Mouse (Mus musculus): ENCODE measurements around the gene Dmrt3.

The Dmrt3 gene

DNA sequence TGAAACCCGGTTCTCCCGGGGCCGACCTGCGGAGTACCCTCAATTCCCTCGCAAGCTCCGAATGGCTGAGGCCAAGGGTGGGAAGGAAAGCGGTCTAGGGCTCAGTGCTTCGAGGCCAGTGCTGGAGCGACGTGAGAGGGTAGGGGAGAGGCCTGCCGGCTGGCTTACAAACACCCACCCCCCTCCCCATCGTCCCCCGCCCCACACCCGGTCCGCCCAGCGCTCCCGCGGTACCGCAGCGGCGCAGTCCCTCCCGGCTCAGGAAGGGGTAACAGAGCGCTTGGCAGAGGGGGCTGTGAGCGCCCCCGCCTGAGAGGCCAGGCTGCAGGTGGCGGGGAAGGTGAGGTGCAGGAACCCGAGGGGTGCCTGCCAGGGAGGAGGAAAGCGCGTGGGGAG lies at the start of gene Dmrt3:
Dmrt3 (plus strand) TSS at position 287 of the 396 bp plus-strand sequence.
- DNase-seq (ENCODE audit: low spot score), result no peak

DNA sequence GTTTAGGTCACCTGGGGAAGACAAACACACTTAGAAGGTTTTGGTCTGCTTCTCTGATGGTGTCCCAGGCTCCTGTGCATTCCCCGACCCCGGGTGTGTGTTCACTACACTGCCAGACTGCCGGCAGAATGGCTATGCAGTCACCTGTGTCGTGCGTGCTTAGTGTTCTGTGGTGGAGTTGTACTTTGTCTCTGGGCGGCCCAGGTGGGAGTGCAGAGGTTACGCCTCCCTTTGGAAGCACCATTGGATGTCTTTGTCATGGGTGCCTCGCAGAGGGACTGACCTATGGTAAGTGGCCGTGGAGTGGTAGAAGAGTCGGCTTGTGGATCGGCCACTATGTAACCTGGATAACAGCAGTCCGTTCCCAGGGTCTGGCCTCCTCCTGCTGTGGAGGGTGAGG lies 45.7 kb upstream of the Dmrt3 start:
- DNase-seq (ENCODE audit: low spot score), result no peak

DNA sequence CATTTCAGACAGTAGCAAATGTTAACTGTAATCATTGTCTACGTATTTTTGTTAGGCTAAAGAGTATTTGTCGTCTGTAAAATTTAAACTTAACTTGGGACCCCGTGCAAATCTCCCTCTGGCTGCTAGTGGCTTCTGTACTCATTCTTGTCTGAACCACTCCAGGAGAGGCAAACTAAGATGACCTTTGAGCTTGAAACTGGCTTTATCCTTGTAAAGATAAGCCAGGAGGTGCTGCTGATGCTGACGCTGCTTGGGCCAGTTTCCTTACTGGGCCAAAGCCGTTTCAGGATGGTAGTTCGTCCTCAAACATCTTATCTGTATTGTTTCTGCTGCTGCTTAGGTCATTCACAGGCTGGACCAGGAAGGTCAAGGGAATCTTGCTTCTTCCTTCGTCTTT lies 40.3 kb upstream of the Dmrt3 start:
- DNase-seq (ENCODE audit: low spot score), result no peak

DNA sequence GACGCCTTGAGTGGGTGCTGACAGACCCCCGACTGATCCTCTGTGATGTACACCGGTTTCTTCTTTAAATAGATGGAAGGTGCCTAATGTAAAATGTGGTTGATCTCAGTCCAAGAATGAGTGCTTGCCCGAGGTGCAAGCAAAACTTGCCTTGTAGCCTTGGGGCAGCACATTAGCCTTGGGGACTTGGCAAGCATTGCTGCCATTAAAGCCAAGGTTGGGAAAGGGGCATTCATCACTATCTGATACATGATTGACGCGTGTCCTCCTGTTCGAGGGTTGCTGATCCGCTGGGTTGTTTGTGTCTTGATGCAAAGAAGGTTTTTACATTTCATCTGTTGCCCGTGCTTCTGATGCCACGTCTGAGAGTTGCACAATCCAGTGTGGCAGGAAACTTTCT lies 35.7 kb upstream of the Dmrt3 start:
- no peak for DNase-seq (ENCODE audit: low spot score)

DNA sequence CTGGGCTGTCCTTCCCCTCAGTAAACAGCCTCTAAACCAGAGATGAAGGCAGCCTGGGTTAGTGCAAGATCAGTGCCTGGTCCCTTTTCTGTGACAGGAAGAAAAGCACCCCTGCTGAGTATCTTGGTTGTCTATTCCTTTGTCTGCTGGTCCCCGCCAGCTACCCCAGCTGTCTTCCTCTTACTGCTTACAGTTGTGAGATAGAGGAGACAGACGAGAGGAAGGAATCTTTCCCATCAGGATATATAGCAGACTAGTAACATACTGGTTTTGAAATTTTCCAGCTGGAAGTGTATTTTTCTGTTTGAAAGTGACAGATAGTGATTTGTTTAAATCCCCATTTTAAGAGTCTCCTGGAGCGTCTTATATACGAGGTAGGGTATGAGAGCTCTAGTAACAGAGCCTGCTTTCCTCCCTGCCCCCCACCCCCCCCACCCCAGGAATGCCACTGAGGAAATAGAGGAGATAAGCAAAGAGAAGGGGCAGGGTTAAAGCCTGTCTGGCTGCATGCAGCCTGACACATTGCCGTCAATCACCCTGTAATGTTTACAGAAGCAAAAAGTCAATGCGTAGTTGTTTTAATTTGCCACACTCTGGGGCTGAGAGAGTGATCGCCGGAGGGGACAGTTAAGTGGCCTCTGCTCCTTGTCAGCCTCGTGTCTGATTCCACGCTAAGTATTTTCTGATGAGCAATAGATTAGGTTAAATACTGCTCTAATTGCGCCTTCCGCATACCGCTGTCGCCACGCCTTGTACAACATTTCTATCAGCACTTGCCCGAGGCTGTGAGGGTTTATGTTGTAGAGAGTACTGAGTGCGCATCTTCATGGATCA lies 34.9 kb upstream of the Dmrt3 start:
- no peak for DNase-seq (ENCODE audit: low spot score)

DNA sequence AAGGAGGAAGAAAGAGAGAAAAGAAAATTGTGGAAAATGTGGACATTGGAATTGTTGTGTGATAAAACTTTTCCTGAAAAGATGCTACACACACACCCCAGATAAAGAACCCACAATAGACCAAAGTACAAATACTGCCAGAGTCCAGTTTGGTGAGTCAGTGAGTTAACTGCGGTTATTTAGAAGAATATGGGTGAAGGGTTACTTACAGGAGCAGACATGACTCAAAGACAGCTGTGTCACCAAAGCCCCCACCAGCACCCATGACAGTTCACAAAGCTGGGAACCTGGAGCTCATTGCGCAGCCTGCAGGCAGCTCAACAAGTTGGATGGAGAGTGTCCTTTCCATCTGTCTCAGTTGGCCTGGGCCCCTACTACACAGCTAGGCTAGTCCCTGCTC lies 31.7 kb upstream of the Dmrt3 start:
- DNase-seq (ENCODE audit: low spot score), result no peak

DNA sequence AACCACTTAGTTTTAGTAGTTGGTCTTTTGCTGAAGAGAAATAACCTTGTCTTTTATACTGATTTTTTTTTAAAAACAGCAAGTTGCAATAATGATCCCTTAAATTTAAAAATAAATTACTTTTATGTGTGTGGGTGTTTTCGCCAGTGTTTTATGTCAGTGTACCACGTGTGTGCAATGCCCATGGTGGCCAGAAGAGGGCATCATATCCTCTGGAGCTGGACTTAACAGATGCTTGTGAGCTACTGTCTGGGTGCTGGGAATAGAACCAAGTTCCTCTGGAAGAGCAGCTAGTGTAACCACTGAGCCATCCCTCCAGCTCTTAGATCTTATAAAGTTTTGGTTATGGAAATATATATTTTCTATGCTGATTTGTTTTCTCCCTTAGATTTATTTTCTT lies 30.7 kb upstream of the Dmrt3 start:
- no peak for DNase-seq (ENCODE audit: low spot score)

DNA sequence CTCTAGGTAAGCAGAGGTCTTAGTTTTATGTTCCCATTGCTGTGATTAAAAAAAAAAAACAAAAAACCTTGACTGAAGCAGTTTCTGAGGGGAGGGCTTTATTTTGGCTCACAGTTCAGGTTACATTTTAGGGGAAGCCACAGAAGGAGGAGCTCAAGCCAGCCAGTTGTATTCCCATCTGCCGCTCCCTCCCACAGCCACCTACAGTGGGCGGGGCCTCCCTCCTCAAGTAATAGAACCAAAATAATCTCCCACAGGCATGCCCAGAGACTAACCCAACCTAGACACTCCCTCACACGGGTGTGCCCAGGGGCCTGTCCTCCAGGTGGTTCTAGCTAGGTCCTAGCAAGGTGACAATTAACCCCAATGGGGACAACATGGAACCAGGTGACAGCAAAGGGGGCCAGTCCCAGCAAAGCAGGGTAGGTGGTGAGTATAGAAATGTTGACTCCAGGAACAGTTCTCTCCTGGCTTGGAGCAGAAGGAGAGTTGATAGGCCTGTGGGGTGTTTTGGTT lies 12.3 kb upstream of the Dmrt3 start:
- DNase-seq (ENCODE audit: low spot score), result no peak

DNA sequence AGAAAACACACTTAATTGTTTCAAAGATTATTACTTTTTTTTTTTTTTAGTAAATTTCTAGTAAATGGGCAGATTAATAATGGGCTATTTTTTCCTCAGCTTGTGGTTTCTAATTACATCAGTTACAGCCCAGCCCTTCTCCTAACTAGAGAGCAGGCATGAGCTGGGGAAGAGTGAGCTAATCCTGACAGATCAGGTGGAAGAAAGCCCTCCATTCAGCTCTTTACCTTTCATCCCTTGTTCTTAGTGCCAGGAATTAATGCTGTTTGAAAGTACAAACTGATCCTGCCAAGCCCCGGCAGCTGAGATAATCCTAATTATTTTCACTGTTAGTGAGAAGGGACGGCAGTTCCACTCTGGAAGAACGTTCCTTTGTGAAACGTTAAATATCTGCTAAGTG lies 11.5 kb upstream of the Dmrt3 start:
- DNase-seq (ENCODE audit: low spot score), result no peak

DNA sequence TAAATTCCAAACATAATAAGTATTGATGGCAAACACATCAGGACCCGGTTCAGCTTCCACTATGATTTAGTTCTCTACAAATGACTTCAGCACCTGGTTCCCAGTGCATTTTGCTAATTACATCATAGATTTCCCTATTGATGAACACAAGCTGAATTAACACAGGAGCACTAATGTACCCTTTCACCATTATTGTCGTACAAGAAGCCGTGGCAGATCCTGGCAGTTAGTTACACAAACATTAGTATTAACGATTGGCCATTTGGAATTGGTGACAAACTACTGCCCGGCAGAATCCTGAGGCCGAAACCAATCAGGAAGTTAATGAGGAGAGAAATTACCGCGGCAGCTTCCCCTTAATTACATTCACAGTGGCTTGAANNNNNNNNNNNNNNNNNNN lies 8.1 kb upstream of the Dmrt3 start:
- no peak for DNase-seq (ENCODE audit: low spot score)

DNA sequence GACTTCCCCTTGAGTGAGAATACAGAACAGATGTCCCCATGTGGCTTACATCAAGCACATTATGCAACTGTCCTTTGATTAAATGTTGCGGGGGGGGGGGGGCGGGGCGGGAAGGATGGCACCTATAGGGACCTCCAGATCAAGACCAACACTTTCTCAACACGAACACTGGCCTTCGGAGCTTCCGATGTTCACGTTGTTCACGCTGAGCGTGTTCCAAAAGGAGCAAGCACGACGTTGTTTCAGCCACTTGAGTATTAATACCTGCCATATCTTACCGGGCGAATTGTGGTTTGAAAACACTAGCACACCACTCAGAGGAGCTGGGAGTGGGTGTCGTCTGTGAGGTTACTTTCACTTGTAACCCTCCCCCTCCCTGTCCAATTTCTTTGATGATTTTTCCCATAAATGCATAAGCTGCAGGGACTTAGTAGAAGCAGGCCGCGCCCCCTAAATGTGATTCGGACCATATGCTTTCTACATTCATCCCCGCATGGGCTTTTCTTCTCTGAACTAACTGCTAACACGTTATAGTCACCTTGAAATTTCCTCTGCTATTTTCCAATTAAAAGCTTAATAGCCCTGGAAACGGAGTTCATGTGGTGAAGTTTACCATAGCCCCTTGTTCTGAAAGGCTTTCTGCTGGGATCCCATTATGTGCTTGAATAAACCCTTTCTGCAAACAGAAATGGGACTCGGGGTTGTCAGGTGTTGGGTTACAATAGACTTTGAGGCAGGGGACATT lies 2.5 kb upstream of the Dmrt3 start:
- DNase-seq (ENCODE audit: low spot score), result no peak

DNA sequence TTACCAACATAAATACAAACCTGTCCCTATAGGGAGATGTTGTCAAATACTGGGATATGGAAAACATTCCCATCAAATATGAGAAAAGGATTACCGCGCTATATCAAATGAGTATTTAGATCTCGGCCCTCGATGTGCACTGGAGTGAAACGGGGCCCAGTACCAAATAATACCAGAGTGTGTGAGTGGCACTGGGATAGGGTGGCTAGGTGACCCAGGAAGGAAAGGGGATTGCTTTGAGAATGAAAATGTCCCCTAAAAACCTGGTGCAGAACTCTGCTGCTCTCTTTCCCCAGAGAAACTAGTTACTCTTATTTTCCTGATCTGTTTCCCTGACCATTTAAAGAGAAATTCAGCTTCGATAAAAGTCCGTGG lies 1.9 kb upstream of the Dmrt3 start:
- DNase-seq (ENCODE audit: low spot score), result no peak

DNA sequence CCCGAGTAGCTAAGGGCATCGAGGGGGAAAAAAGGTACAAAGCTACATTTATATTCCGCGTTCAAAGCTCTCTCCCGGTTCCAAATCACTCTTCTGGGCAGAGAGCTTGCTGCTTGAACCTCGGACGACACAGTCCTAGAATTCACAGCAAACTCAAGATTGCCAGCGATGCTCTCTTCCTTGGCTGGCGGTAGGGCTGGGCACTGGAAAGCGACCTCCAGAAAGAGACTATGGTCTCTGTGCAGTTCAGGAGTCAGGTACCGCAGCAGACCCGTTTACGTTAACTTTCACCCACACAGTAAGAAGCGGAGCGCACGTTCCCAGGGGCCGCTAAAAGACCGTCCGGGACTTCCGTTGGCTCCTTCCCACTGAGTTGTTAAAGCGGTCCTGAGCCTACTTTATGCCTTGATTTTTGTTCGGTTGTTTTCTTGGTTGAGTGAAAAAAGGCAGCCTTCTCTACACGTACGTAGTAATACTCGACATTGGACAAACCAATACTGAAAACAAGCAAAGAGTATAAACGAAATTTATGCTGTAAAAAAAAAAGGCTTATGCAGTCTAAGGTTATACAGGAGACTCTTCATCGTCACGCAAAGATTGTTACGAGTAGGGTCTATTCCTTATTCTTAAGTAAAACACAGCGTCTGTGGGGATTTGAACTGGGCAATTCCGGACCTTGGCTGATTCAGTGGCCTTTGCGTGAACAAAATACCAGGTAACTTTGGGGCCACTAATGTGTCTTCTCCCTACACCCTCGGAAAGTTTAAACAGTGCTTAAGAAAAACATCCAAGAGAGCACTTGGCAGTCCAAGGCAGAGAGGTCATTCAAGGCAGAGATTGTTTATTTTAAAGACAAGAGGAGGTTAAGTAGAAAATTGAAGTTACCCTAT lies 895 bp upstream of the Dmrt3 start:
- DNase-seq (ENCODE audit: low spot score), result no peak

DNA sequence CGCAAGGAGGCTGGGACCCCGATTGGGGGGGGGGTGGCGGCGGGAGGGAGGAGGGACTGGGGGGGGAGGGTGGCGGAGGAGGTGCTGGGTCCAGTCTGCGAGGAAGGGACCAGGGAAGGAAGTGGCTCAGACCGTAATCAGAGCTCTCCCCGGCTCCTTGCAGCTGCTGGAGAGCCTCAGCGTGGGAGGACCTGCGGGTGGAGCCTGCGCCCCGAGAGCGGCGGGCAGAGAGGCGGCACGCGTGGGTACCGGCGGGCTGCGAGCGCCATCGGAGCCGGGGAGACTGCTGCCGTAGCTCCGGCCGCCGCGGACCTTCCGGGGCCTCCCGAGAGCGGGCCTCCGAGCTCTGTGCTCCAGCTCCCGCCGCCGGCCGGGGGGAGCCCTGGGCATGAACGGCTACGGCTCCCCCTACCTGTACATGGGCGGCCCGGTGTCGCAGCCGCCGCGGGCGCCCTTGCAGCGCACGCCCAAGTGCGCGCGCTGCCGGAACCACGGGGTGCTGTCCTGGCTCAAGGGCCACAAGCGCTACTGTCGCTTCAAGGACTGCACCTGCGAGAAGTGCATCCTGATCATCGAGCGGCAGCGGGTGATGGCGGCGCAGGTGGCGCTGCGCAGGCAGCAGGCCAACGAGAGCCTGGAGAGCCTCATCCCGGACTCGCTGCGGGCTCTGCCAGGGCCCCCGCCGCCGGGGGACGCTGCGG lies 460 bp downstream of the Dmrt3 start:
- DNase-seq (ENCODE audit: low spot score), result no peak

DNA sequence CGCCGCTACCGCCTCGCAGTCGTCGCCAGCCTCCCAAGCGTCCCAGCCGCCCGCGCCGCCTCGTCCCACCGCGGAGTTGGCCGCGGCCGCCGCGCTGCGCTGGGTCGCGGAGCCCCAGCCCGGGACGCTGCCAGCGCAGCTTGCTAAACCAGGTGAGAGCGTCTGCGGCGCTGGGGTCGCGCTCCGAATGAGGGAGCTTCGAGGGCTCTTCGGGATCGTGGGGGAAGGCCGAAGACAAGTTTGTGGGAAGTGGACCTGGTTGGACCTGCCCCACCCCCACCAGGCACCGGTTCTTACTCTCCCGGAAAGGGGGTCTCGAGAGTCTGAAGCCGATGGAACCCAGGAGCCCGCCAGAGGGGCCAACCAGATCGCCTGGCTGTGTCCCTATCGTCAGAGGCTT lies 1.0 kb downstream of the Dmrt3 start:
- DNase-seq (ENCODE audit: low spot score), result no peak

DNA sequence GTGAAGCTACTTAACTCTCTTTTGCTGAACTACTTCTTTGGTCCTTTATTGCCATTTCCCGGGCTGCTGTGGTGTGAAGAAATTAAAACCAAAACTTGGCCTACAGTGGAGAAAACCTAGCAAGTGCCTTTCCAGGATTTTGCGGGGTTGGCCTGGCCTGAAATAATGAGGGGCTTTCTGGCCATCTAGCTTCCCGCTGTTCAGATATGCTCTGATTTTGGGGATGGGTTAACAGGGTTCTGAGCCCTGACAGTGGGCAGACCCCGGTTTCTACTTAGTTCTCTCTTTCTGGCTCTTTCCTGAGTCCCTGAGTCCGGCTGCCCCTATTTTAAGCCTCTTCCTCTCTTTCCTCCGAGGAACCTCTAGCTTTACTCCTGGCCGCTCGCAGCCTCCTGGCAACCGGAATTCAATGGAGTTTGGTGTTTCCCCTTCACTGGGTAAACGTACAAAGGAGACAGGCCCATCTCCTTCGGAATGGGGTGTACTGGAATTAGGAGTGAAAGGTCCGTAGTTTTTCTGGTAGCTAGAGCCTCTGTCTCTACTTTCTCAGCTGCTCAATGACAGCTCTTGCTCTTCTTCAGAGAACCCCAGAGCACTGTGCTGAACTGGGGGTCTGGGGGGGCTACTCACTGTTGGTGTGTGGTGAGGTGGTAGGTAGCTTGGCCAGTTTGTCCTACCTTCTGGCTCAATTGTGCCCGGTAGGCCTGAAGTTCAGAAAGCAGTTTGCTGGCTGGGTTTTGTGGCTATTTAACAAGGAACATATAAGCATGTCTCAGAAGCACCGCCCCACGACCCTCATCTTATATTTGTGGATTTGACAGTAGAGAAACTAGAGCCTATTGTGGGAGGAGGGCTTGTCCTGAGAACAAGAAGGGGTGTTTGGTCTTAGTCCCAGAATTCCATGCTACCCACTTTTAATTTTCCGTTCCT lies 2.0 kb downstream of the Dmrt3 start:
- no peak for DNase-seq (ENCODE audit: low spot score)

DNA sequence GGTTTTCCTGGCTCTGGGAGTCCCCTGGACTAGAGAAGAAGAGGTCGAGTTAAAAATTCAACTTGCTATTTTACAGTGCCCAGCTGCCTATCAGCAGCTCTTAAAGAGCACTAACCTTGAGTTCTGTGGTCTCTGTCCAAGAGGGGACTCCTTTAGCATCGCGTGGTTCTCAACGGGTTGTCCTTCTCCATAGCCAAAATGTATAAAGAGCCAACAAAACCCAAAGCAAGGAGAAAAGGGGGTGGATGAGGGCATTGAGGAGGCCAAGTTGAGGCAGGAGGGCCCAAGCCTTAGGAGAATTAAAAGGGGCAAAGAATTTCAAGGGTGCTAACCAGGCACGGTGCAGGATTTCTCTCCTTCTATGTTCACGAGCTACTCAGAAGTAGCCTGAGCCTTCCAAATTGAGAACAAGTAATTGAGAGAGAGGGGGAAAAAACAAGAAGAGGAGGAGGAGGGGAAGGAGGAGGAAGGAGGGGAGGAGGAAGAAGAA lies 2.8 kb downstream of the Dmrt3 start:
- no peak for DNase-seq (ENCODE audit: low spot score)

DNA sequence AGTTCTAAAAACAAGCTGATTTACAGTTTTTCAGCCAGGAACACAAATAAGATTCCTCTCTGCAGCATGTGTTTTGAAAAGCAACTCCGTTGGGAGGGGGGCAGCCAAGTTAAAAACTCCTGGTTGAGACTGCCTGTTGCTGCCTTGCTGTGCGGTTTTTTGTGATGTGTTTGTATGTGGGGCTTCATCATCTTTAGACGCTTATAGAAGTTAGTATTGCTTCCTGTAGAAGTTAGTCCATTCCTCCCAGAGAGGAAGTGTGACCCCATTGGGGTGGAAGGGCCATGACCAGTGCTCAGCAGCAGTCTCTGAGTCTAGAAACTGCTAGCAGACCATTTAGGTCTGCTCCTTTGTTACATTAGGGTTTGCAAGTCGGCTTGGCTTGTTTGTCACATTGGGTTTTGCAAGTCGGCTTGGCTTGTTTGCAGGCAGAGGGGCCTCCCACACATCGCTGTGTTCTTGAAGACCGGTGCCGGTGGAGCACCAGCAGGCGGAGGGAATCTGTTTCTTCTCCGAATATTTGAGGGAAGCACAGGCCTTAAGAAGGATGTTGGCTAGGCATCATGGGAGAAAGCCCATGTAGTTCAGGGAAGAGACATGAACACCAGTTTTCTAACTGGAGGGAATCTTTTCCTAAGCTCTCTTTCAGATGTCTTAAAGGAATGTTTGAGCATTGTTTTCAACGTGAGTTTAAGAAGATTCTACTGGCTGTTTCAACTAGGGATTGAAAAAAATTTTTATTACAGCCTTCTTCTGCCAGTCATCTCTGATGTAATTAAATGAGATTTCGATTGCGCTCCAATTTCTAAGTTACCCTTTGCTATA lies 3.6 kb downstream of the Dmrt3 start:
- no peak for DNase-seq (ENCODE audit: low spot score)

DNA sequence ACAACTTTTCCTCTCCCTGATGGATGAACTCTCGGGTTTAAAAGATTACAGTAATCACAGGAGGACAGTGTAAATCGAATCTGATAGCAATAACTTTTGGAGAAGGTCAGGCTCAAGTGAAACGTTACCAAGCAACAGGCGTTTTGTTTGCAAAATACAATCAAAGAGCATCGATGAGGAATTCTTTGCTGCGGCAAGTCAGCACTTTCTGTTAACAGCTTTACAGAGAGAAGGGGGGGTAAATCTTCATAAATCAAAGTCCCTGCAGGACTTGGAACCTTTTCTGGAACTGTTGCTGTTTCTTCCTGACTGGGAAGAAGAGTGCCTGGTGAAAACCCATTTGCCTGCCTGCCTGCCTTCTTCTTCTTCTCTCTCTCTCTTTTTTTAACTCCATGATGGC lies 5.8 kb downstream of the Dmrt3 start:
- DNase-seq (ENCODE audit: low spot score), result no peak
